ENCODE assay signal across 12 mouse cellular contexts in genomic region chr13:57637080-57637572, GRCm38 (mm10).
DNase-seq lines count a peak whose midpoint lies in the region; ATAC-seq and TF ChIP-seq lines count a peak whose summit lies in the region.
"Had no signal": no experiment of that assay in that cellular context is flagged by ENCODE, and none has a peak within 500 bp of the region (broad histone marks: within the 10 kb centered on the region; RNA-seq: fewer than 3 reads in every experiment).

No protein-coding gene starts in this region.

- no peaks in the 10 kb centered on the region for H3K9me3 ChIP-seq in midbrain, embryonic 11.5 days (ENCODE audit: control insufficient read depth, low read length)
- H3K9me3 ChIP-seq in midbrain, embryonic 14.5 days (ENCODE audit: control insufficient read depth, low read length) = no peaks in the 10 kb centered on the region
- no peaks in the 10 kb centered on the region for H3K9me3 ChIP-seq in hindbrain, postnatal 0 days (ENCODE audit: low read length)
- H3K9me3 ChIP-seq: embryonic facial prominence, embryonic 13.5 days; heart, embryonic 15.5 days had no signal

- TF ChIP-seq CTCF in hindbrain, postnatal 0 days (IDR thresholded peaks at IDR 0.05; ENCODE audit: low read depth) = no peak

- no peaks in the 10 kb centered on the region for H3K4me1 ChIP-seq in midbrain, embryonic 11.5 days (ENCODE audit: control insufficient read depth, insufficient read depth, low read length)
- peaks cover 11% of the 10 kb centered on the region; the same call in 1 of the 2 replicates for H3K4me1 ChIP-seq in midbrain, embryonic 14.5 days (ENCODE audit: control insufficient read depth, insufficient read depth, low read length)
- H3K4me1 ChIP-seq in hindbrain, postnatal 0 days (ENCODE audit: insufficient read depth, low read length) = no peaks in the 10 kb centered on the region
- H3K4me1 ChIP-seq: embryonic facial prominence, embryonic 13.5 days had no signal

- no peak overlapping the region for H3K4me3 ChIP-seq in midbrain, embryonic 11.5 days (ENCODE audit: low read depth, low read length)
- H3K4me3 ChIP-seq in midbrain, embryonic 14.5 days (replicated peaks; ENCODE audit: low read depth, low read length) = no peak overlapping the region
- H3K4me3 ChIP-seq in hindbrain, postnatal 0 days (ENCODE audit: low read length) = no peak overlapping the region
- H3K4me3 ChIP-seq: embryonic facial prominence, embryonic 13.5 days; heart, embryonic 15.5 days had no signal

- no peak for DNase-seq in frontal cortex, postnatal 14 days (ENCODE audit: low spot score in 2 of 2)
- peak; percentile 74 for DNase-seq in midbrain, embryonic 11.5 days (ENCODE audit: low spot score, missing footprints)
- DNase-seq in midbrain, embryonic 14.5 days = no peak
- peak; percentile 57 for DNase-seq in cerebellum, adult 8-10 months
- DNase-seq in hindbrain, postnatal 0 days (ENCODE audit: low spot score) = no peak
- no peak for DNase-seq in retina, embryonic 14.5 days (ENCODE audit: low spot score)
- DNase-seq in spleen, adult 12 weeks (ENCODE audit: low spot score) = no peak
- DNase-seq: adrenal gland, postnatal 14 days had no signal

- no peaks in the 10 kb centered on the region for H3K36me3 ChIP-seq in midbrain, embryonic 11.5 days (ENCODE audit: control insufficient read depth, insufficient read depth, low read length)
- no peaks in the 10 kb centered on the region for H3K36me3 ChIP-seq in midbrain, embryonic 14.5 days (ENCODE audit: control insufficient read depth, insufficient read depth, low read length)
- no peaks in the 10 kb centered on the region for H3K36me3 ChIP-seq in hindbrain, postnatal 0 days (ENCODE audit: insufficient read depth, low read length)
- H3K36me3 ChIP-seq: embryonic facial prominence, embryonic 13.5 days; heart, embryonic 15.5 days had no signal

- peak; percentile 28; the same call in 1 of the 2 replicates for ATAC-seq in frontal cortex, adult (ENCODE audit: low TSS enrichment)
- ATAC-seq in midbrain, embryonic 11.5 days (ENCODE audit: low FRiP score) = no peak
- ATAC-seq in midbrain, embryonic 14.5 days (ENCODE audit: low FRiP score, low TSS enrichment) = no peak
- no peak for ATAC-seq in hindbrain, postnatal 0 days

- no peak overlapping the region for H3K4me2 ChIP-seq in midbrain, embryonic 11.5 days
- H3K4me2 ChIP-seq in midbrain, embryonic 14.5 days (ENCODE audit: low read length) = no peak overlapping the region
- H3K4me2 ChIP-seq in hindbrain, postnatal 0 days (ENCODE audit: low read depth, low read length) = no peak overlapping the region
- H3K4me2 ChIP-seq: embryonic facial prominence, embryonic 13.5 days; heart, embryonic 15.5 days; liver, embryonic 11.5 days had no signal

- H3K27ac ChIP-seq in midbrain, embryonic 11.5 days (ENCODE audit: low read depth, low read length) = no peak overlapping the region
- no peak overlapping the region for H3K27ac ChIP-seq in midbrain, embryonic 14.5 days (replicated peaks; ENCODE audit: low read depth, low read length)
- peak overlapping the region; percentile 3; the same call in 1 of the 2 replicates for H3K27ac ChIP-seq in hindbrain, postnatal 0 days
- H3K27ac ChIP-seq: embryonic facial prominence, embryonic 13.5 days; heart, embryonic 15.5 days had no signal

- 83% methylated on average over 10 of the region's 10 CpGs for WGBS in midbrain, embryonic 11.5 days
- WGBS in midbrain, embryonic 14.5 days = 54% methylated on average over 10 of the region's 10 CpGs
- 50% methylated on average over 10 of the region's 10 CpGs for WGBS in hindbrain, postnatal 0 days

- H3K9ac ChIP-seq in midbrain, embryonic 11.5 days (ENCODE audit: low read length) = no peak overlapping the region
- H3K9ac ChIP-seq in midbrain, embryonic 14.5 days (replicated peaks; ENCODE audit: low read length) = no peak overlapping the region
- no peak overlapping the region for H3K9ac ChIP-seq in hindbrain, postnatal 0 days (replicated peaks; ENCODE audit: low read length)
- H3K9ac ChIP-seq: embryonic facial prominence, embryonic 13.5 days; heart, embryonic 15.5 days had no signal

- H3K27me3 ChIP-seq in midbrain, embryonic 11.5 days (ENCODE audit: control insufficient read depth, insufficient read depth, low read length) = no peaks in the 10 kb centered on the region
- no peaks in the 10 kb centered on the region for H3K27me3 ChIP-seq in midbrain, embryonic 14.5 days (ENCODE audit: control insufficient read depth, insufficient read depth, low read length)
- no peaks in the 10 kb centered on the region for H3K27me3 ChIP-seq in hindbrain, postnatal 0 days (ENCODE audit: insufficient read depth, low read length)
- H3K27me3 ChIP-seq: embryonic facial prominence, embryonic 13.5 days; heart, embryonic 15.5 days had no signal

Comparison
In these comparisons a context has a peak if more than half of its experiments do, and no peak if none do; other contexts are left out.
1. DNase-seq: peak in midbrain, embryonic 11.5 days (single experiment) and cerebellum, adult 8-10 months (single experiment); none in frontal cortex, postnatal 14 days (0 of 2), midbrain, embryonic 14.5 days (single experiment), hindbrain, postnatal 0 days (single experiment), retina, embryonic 14.5 days (single experiment) and spleen, adult 12 weeks (single experiment).